Mouse (Mus musculus) liver, embryonic 14.5 days (tissue): ENCODE measurements around the gene Gm39115. TPM values are rescaled to one million over a fixed set of nuclear protein-coding genes. Genes with fewer than 3 reads are reported as not detected.
"Not testable (repeated sequence)": the region's sequence is repeated elsewhere in the genome, so short reads cannot be mapped to it uniquely, and the experiment has no call there.

Source experiments
- ATAC-seq: fragments of 200-750 bp; cut with Nextera tagmentation; 2 replicates; pipeline ENCODE4 v1.8.0; 2017; ENCODE audit warnings: moderate number of reproducible peaks, mild to moderate bottlenecking, moderate library complexity; ENCODE audit not compliant: insufficient read depth
- DNase-seq, 3 experiments: peaks; one replicate each; pipeline ENCODE4 v3.0.0-alpha.2; 2012 to 2013; ENCODE audit warnings: low read depth in 3 of 3, low spot score in 3 of 3
- H3K27ac ChIP-seq: fragments of 300-500 bp; sonication (generic); 2 replicates; pipeline ENCODE4 v1.5.1; 2014; ENCODE audit warnings: moderate library complexity, mild to moderate bottlenecking, control low read depth, inconsistent platforms
- H3K27me3 ChIP-seq: fragments of 300-500 bp; sonication (generic); 2 replicates; pipeline ENCODE4 v1.6.1; 2014; ENCODE audit warnings: mild to moderate bottlenecking, low read length, moderate library complexity; ENCODE audit not compliant: control insufficient read depth, insufficient read depth
- H3K36me3 ChIP-seq: fragments of 300-500 bp; sonication (generic); replicated peaks from 2 replicates; pipeline ENCODE4 v1.6.1; 2014; ENCODE audit warnings: low read depth; ENCODE audit not compliant: control insufficient read depth, insufficient read depth
- H3K4me1 ChIP-seq, 2 experiments: fragments of 200-500 bp in 1 of 2; fragments of 300-500 bp in 1 of 2; sonication (generic) in 1 of 2; replicated peaks; 2 replicates each; pipeline ENCODE4 v1.6.1; 2012 to 2014; ENCODE audit warnings: antibody characterized with exemption in 1 of 2, inconsistent platforms in 1 of 2, low read length in 1 of 2; ENCODE audit not compliant: control insufficient read depth in 2 of 2, insufficient read depth in 2 of 2
- H3K4me2 ChIP-seq: fragments of 300-500 bp; sonication (generic); 2 replicates; pipeline ENCODE4 v1.6.1; 2014; ENCODE audit warnings: low read depth, mild to moderate bottlenecking, control low read depth, moderate library complexity
- H3K4me3 ChIP-seq, 2 experiments: fragments of 200-500 bp in 1 of 2; fragments of 300-500 bp in 1 of 2; sonication (generic) in 1 of 2; 2 replicates each; pipeline ENCODE4 v1.5.1; 2012 to 2014; ENCODE audit warnings: low read depth in 2 of 2, low read length in 2 of 2, mild to moderate bottlenecking in 2 of 2, control low read depth in 1 of 2, inconsistent platforms in 1 of 2, moderate library complexity in 1 of 2; ENCODE audit not compliant: insufficient read depth in 1 of 2
- H3K9ac ChIP-seq: fragments of 300-500 bp; sonication (generic); replicated peaks from 2 replicates; pipeline ENCODE4 v1.6.1; 2014; ENCODE audit warnings: mild to moderate bottlenecking, control low read depth, moderate library complexity
- H3K9me3 ChIP-seq: fragments of 300-500 bp; sonication (generic); 2 replicates; pipeline ENCODE4 v1.6.1; 2016; ENCODE audit warnings: low read length, mixed read lengths; ENCODE audit not compliant: control insufficient read depth
- CTCF ChIP-seq: IDR thresholded peaks from 2 replicates; pipeline ENCODE4 v1.5.1; 2016; ENCODE audit warnings: antibody characterized with exemption, low read depth, control low read depth
- EP300 ChIP-seq: IDR thresholded peaks from 2 replicates; pipeline ENCODE4 v1.6.1; 2016; ENCODE audit warnings: antibody characterized with exemption, low read depth
- WGBS: fragments of 180-500 bp; shearing (Covaris S2); extraction: QIAGEN DNeasy Blood & Tissue Kit; methylation state at CpG from one replicate; pipeline ENCODE4 v1.1.7; 2014; ENCODE audit not compliant: insufficient replicate concordance; 5-methylcytosine and 5-hydroxymethylcytosine counted together
- polyA plus RNA-seq, 2 experiments: library from polyadenylated mRNA; depleted of rRNA in 1 of 2; stranded (reverse) in 1 of 2; unstranded in 1 of 2; fragments of >200 nt; fragmentation: Nextera tagmentation in 1 of 2; extraction: Ambion mirVana in 1 of 2; gene quantifications; 2 replicates each; pipeline versions ENCODE4 v1.2.1 to v1.2.3; 2012 to 2014

Gene Gm39115
- polyA plus RNA-seq, 2 experiments = not detected

- Histone ChIP-seq H3K4me3 (no peak overlapping the region), H3K36me3 (no peaks in the 10 kb centered on the region), H3K9me3 (no peaks in the 10 kb centered on the region), H3K4me2 (no peak overlapping the region), H3K4me1 (no peaks in the 10 kb centered on the region), H3K27me3 (no peaks in the 10 kb centered on the region), H3K27ac (no peak overlapping the region), H3K9ac (no peak overlapping the region)
- ATAC-seq (no peak), DNase-seq (no peak)
- no peak for TF ChIP-seq CTCF
- no peak for TF ChIP-seq EP300
- 37% methylated on average over 4 of the region's 4 CpGs for WGBS
Observed at GRCm38 (mm10) chr7:142145413-142145940, 9.6 kb upstream of the Gm39115 start.

- no peaks in the 10 kb centered on the region for H3K27me3 ChIP-seq
- no peaks in the 10 kb centered on the region for H3K36me3 ChIP-seq
- no peak within 1 kb of the TSS for H3K9ac ChIP-seq
- H3K4me1 ChIP-seq = no peaks in the 10 kb centered on the region
- no peak within 1 kb of the TSS for H3K4me3 ChIP-seq
- no peak within 1 kb of the TSS for H3K4me2 ChIP-seq
- ATAC-seq = no peak
- 27% methylated on average over 1 of the region's 1 CpGs for WGBS
- H3K9me3 ChIP-seq = no peaks in the 10 kb centered on the region
- no peak for DNase-seq
- no peak within 1 kb of the TSS for H3K27ac ChIP-seq
- TF ChIP-seq CTCF (no peak), EP300 (no peak)
Observed at GRCm38 (mm10) chr7:142144507-142144906, 8.7 kb upstream of the Gm39115 start, which contains the start of gene Gm45337. Gene Gm45337 (minus strand): TSS chr7:142144607.

GRCm38 (mm10) chr7:142143506-142144010, 7.7 kb upstream of the Gm39115 start:
- not testable (repeated sequence) for H3K9ac ChIP-seq, H3K4me3 ChIP-seq, ATAC-seq, H3K27ac ChIP-seq, H3K9me3 ChIP-seq, H3K36me3 ChIP-seq, H3K4me2 ChIP-seq, DNase-seq, H3K4me1 ChIP-seq, H3K27me3 ChIP-seq
- 0% methylated on average over 1 of the region's 1 CpGs for WGBS

GRCm38 (mm10) chr7:142140696-142141095, 4.9 kb upstream of the Gm39115 start:
- no peak overlapping the region for H3K4me2 ChIP-seq
- TF ChIP-seq CTCF = no peak
- ATAC-seq (no peak), DNase-seq (no peak)
- H3K27me3 ChIP-seq = no peaks in the 10 kb centered on the region
- no peaks in the 10 kb centered on the region for H3K4me1 ChIP-seq
- H3K36me3 ChIP-seq = no peaks in the 10 kb centered on the region
- no peaks in the 10 kb centered on the region for H3K9me3 ChIP-seq
- H3K4me3 ChIP-seq = no peak overlapping the region
- no peak overlapping the region for H3K27ac ChIP-seq
- no peak overlapping the region for H3K9ac ChIP-seq
- WGBS = 8% methylated on average over 1 of the region's 1 CpGs

GRCm38 (mm10) chr7:142134206-142134995, 1.4 kb downstream of the Gm39115 start:
- 39% methylated on average over 4 of the region's 4 CpGs for WGBS
- Histone ChIP-seq H3K4me3 (no peak overlapping the region), H3K36me3 (no peaks in the 10 kb centered on the region), H3K27me3 (no peaks in the 10 kb centered on the region), H3K9ac (no peak overlapping the region), H3K27ac (no peak overlapping the region), H3K4me2 (no peak overlapping the region), H3K4me1 (no peaks in the 10 kb centered on the region), H3K9me3 (no peaks in the 10 kb centered on the region)
- no peak for ATAC-seq
- DNase-seq = no peak
- no peak for TF ChIP-seq EP300
- peak; percentile 54 for TF ChIP-seq CTCF
